Mouse (Mus musculus): ENCODE measurements around the gene Hoxa10. TPM values are rescaled to one million over a fixed set of nuclear protein-coding genes. Genes with fewer than 3 reads are reported as not detected.

Gene Hoxa10
- polyA plus RNA-seq, 1 experiment, result not detected

DNA sequence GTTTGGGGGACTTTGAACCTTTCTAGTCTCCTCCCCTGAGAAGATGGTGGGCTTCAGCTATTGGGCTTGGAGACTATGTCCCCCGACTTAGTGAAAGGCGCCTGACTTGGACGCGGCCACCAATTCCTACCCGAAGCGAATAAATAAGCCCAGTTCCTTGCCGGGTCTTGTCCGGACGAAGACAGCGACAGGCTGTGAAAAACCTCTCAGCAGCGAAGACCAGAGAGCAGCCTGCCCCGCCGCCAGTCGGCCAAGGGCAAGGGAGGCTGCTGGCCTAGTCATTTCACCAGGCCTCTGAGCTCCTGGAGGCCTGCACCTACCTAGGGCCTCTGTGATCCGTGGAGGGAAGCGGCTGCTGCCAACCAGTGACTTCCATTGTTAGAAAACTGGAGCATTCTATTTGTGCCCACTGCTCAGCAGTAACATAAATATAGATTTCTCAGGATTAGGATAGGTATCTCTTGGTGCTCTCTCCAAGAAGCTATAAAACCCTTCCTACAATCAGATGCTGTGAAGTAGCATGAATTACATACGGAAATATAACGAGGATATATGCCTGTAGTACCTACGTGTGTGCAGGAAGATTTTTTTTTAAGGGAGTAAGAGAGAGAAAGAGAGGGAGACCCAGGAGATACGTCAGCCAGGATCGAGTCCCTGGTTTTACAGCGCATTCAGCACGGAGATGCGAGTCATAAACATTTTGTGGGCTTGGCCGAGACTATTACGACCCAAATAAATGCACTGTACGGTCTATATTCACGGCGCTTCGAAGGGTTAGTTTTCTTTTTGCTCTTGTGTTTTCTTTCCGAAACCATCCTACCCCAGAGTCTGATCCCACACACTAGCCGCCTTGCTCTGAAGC, 20.4 kb downstream of the Hoxa10 start:
- H3K27ac ChIP-seq (ENCODE audit: insufficient read depth, low read length), result no peak overlapping the region
- TF ChIP-seq CTCF (IDR thresholded peaks at IDR 0.05; ENCODE audit: borderline replicate concordance, insufficient read depth, low read depth, low read length), result no peak
- no peak for TF ChIP-seq POLR2A (IDR thresholded peaks at IDR 0.05; ENCODE audit: borderline replicate concordance, insufficient read depth, low read length)
- peaks cover 6% of the 10 kb centered on the region; the same call in 1 of the 2 replicates for H3K27me3 ChIP-seq (ENCODE audit: control insufficient read depth, insufficient read depth, low read length)
- no peak overlapping the region for H3K4me3 ChIP-seq (replicated peaks; ENCODE audit: insufficient read depth, low read depth, low read length)
- H3K4me1 ChIP-seq (ENCODE audit: control insufficient read depth, insufficient read depth, low read length), result no peaks in the 10 kb centered on the region
- 24% methylated on average over 32 of the region's 32 CpGs for WGBS
- DNase-seq, result no peak

DNA sequence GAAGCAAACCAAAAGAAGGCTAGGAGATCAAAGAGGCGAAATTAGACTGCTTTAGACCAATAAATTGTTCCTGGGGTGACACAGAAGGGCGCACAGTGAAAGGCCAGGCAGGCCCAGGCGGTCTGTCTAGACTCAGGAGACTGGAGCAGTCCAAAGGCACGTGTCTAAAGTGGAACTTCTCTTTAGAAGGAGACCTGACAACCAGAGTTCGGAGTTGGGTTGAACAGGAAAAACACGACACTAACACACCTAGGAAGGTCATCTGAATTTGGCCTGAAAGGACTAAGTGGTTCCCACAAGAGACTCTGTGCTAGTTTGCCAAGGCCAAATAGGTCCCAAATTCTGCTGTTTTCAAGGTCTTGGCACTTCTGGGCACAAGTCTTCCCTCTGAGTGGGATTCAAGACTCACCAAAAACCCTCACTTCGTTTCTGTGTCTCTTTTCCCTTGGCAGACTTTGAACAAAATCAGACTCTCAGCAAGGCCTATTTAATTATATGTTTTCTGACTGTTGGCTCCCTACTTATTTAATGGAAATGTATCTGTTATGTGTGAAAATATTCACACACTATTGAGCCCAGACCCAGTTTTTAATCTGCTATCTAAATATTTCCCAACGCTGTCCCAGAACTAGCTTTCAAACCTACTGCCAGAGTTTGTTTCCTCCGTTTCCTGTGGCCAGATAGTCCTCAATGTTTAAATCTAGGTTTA, 21.3 kb downstream of the Hoxa10 start:
- DNase-seq, result no peak
- 33% methylated on average over 9 of the region's 9 CpGs for WGBS
- Histone ChIP-seq H3K4me1 (ENCODE audit: control insufficient read depth, insufficient read depth, low read length) (no peaks in the 10 kb centered on the region), H3K27ac (ENCODE audit: insufficient read depth, low read length) (no peak overlapping the region), H3K4me3 (replicated peaks; ENCODE audit: insufficient read depth, low read depth, low read length) (no peak overlapping the region), H3K27me3 (ENCODE audit: control insufficient read depth, insufficient read depth, low read length) (peaks cover 9% of the 10 kb centered on the region; the same call in 1 of the 2 replicates)
- TF ChIP-seq CTCF (IDR thresholded peaks at IDR 0.05; ENCODE audit: borderline replicate concordance, insufficient read depth, low read depth, low read length) (no peak), POLR2A (IDR thresholded peaks at IDR 0.05; ENCODE audit: borderline replicate concordance, insufficient read depth, low read length) (no peak)

DNA sequence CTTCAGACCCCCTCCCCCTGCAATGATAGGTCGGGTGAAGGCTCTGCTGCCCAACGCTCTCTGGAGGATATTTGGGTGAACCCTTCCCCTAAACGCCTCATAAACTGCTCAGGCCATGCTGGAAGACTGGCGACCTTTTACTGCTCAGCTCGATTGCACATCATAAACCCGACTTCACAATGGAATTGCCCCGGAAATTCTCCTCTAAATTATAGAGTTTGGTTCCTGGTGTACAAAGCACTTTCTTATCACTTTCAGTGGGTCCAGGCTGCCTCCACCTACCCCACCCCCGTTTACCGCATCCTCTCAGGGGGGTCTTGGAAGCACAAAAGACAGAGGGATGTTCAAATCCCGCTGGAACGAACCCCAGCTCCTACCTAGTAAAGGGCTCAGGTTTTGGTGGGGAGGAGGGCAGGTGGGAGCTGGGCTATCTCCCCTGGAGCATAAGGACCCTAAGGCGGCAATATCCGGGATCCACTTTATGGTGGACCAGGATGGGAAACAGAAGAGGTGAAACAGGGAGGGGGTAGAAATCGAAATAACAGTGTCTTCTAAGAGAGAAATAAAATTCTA, 21.9 kb downstream of the Hoxa10 start:
- Histone ChIP-seq H3K4me1 (ENCODE audit: control insufficient read depth, insufficient read depth, low read length) (no peaks in the 10 kb centered on the region), H3K27me3 (ENCODE audit: control insufficient read depth, insufficient read depth, low read length) (peaks cover 9% of the 10 kb centered on the region; the same call in 1 of the 2 replicates), H3K4me3 (replicated peaks; ENCODE audit: insufficient read depth, low read depth, low read length) (no peak overlapping the region), H3K27ac (ENCODE audit: insufficient read depth, low read length) (no peak overlapping the region)
- TF ChIP-seq POLR2A (IDR thresholded peaks at IDR 0.05; ENCODE audit: borderline replicate concordance, insufficient read depth, low read length) (no peak), CTCF (IDR thresholded peaks at IDR 0.05; ENCODE audit: borderline replicate concordance, insufficient read depth, low read depth, low read length) (no peak)
- 10% methylated on average over 14 of the region's 14 CpGs for WGBS
- DNase-seq, result no peak

DNA sequence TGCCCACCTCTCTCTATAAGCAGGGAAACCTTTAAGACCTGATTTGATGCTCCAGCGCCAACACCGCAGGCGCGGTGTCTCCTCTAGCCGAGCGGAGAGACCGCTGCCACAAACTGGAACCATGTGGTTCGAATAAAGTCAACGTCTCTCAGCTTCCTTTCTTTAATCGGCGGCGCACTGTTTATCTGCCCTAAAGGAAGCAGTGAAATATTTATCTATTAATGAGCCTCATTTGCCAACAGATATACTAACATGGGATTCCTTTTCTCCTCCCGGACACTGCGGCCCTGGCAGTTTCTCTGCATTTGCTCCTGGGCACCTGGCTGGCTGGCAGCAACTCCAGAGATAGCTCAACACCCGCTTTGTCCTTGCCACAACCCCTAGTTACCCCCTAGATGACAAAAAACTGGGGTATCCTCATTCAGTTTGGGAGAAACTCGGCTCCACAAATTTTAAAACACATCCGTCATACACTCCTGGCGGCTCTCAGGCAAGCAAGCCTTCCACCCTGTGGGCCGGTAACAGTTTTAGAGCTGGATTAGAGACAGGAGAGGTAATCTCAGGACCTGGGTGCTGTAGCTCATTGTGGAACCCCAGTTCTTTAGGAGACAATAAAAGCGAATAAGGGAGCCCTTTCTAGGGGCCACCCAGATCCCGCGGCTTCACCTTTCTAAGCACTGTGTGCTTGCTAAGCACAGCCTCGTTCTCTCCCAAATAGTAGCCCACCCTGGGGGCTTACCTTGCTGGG, 22.6 kb downstream of the Hoxa10 start:
- peaks cover 12% of the 10 kb centered on the region; the same call in 1 of the 2 replicates for H3K27me3 ChIP-seq (ENCODE audit: control insufficient read depth, insufficient read depth, low read length)
- no peak overlapping the region for H3K4me3 ChIP-seq (replicated peaks; ENCODE audit: insufficient read depth, low read depth, low read length)
- H3K4me1 ChIP-seq (ENCODE audit: control insufficient read depth, insufficient read depth, low read length), result no peaks in the 10 kb centered on the region
- H3K27ac ChIP-seq (ENCODE audit: insufficient read depth, low read length), result no peak overlapping the region
- TF ChIP-seq POLR2A (IDR thresholded peaks at IDR 0.05; ENCODE audit: borderline replicate concordance, insufficient read depth, low read length), result no peak
- no peak for TF ChIP-seq CTCF (IDR thresholded peaks at IDR 0.05; ENCODE audit: borderline replicate concordance, insufficient read depth, low read depth, low read length)
- WGBS, result 9% methylated on average over 23 of the region's 23 CpGs
- no peak for DNase-seq

DNA sequence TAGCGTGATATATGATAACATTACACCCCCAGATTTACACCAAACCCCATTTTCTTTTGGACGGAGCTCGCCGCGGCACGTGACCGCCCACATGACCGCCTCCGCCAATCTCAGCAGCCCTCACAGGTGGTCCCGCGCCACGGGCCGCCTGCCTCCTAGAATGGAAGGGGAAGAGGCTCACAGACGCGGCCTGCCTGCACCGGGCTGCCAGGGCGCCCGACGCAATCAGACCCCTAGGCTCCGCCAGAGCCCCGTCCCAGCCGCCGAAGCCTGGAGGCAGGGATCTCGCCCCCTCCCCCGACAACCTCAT, 23.2 kb downstream of the Hoxa10 start:
- H3K4me1 ChIP-seq (ENCODE audit: control insufficient read depth, insufficient read depth, low read length), result no peaks in the 10 kb centered on the region
- TF ChIP-seq CTCF (IDR thresholded peaks at IDR 0.05; ENCODE audit: borderline replicate concordance, insufficient read depth, low read depth, low read length), result no peak
- no peak for TF ChIP-seq POLR2A (IDR thresholded peaks at IDR 0.05; ENCODE audit: borderline replicate concordance, insufficient read depth, low read length)
- no peak overlapping the region for H3K27ac ChIP-seq (ENCODE audit: insufficient read depth, low read length)
- DNase-seq, result no peak
- peaks cover 15% of the 10 kb centered on the region; the same call in 1 of the 2 replicates for H3K27me3 ChIP-seq (ENCODE audit: control insufficient read depth, insufficient read depth, low read length)
- WGBS, result 2% methylated on average over 25 of the region's 25 CpGs
- no peak overlapping the region for H3K4me3 ChIP-seq (replicated peaks; ENCODE audit: insufficient read depth, low read depth, low read length)

DNA sequence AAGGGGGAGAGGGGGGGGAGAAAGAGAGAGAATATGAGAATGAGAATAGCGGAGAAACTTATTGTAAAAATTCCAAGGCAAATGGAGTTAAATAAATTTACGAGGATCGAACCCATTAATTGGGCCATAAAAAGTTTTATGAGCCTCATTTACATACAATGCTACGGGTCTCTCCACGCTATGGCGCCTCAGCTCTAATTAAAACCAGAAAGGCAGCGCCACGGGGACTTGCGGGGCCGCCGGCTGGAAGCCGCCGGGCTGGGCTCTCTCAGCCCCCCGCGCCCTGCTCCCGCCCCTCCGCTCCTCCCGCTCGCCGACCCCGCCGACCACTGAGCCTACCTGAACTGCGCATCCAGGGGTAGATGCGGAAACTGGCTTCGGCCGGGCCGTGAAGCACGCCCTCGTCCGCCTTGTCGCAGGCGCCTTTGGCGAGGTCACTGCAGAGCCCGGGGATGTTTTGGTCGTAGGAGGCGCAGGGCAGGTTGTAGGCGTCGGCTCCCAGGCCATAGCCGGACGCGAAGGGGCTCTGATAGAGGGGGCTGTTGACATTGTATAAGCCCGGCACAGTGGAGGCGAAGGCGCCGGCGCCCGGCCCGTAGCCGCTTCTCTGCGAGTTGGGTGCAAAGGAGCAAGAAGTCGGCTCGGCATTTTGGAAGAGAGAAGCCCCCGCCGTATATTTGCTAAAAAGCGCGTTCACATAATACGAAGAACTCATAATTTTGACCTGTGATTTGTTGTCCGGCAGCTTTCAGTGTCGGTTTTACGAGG, 23.8 kb downstream of the Hoxa10 start:
- H3K4me1 ChIP-seq (ENCODE audit: control insufficient read depth, insufficient read depth, low read length), result no peaks in the 10 kb centered on the region
- H3K27me3 ChIP-seq (ENCODE audit: control insufficient read depth, insufficient read depth, low read length), result peaks cover 16% of the 10 kb centered on the region; the same call in 1 of the 2 replicates
- 4% methylated on average over 56 of the region's 60 CpGs for WGBS
- no peak overlapping the region for H3K4me3 ChIP-seq (replicated peaks; ENCODE audit: insufficient read depth, low read depth, low read length)
- DNase-seq, result no peak
- no peak for TF ChIP-seq POLR2A (IDR thresholded peaks at IDR 0.05; ENCODE audit: borderline replicate concordance, insufficient read depth, low read length)
- no peak for TF ChIP-seq CTCF (IDR thresholded peaks at IDR 0.05; ENCODE audit: borderline replicate concordance, insufficient read depth, low read depth, low read length)
- no peak overlapping the region for H3K27ac ChIP-seq (ENCODE audit: insufficient read depth, low read length)
